Mouse (Mus musculus): ENCODE measurements at regions not wholly inside any gene's neighbourhood (a gene's known extent, or its start where the extent isn't known, plus 50 kb on each side); places are given as distances from the start of the nearest gene placed in this dataset.

GRCm38 (mm10) chr13:46017742-46018141, 52.9 kb upstream of the Atxn1 start:
- TF ChIP-seq CTCF (IDR thresholded peaks at IDR 0.05; ENCODE audit: control insufficient read depth, insufficient read depth, low read length) = no peak
- no peak for TF ChIP-seq POLR2A (IDR thresholded peaks at IDR 0.05; ENCODE audit: borderline replicate concordance, control insufficient read depth, low read depth, low read length)

Data from bone marrow, adult 2 months (tissue).